In genomic region chr5:139449161-139449791, GRCm38 (mm10) we compare ENCODE assay signal across 9 mouse cellular contexts. TPM values are rescaled to one million over a fixed set of nuclear protein-coding genes. Genes with fewer than 3 reads are reported as not detected.
A peak's percentile ranks its signal among the peaks of the same experiment; 100 is the strongest.
DNase-seq lines count a peak whose midpoint lies in the region; ATAC-seq and TF ChIP-seq lines count a peak whose summit lies in the region.
"Had no signal": no experiment of that assay in that cellular context is flagged by ENCODE, and none has a peak within 500 bp of the region (broad histone marks: within the 10 kb centered on the region; RNA-seq: fewer than 3 reads in every experiment).

No protein-coding gene starts in this region.

- TF ChIP-seq EP300 in lung, postnatal 0 days (IDR thresholded peaks at IDR 0.05), result peak; percentile 58

- no peaks in the 10 kb centered on the region for H3K27me3 ChIP-seq in forebrain, embryonic 10.5 days (ENCODE audit: poor library complexity, severe bottlenecking)
- no peaks in the 10 kb centered on the region for H3K27me3 ChIP-seq in forebrain, embryonic 11.5 days (ENCODE audit: control insufficient read depth, insufficient read depth, low read length)
- no peaks in the 10 kb centered on the region for H3K27me3 ChIP-seq in hindbrain, embryonic 13.5 days
- H3K27me3 ChIP-seq in lung, postnatal 0 days (replicated peaks; ENCODE audit: insufficient read depth, low read length), result no peaks in the 10 kb centered on the region
- no peaks in the 10 kb centered on the region for H3K27me3 ChIP-seq in splenic B cell, adult 2 months (ENCODE audit: control insufficient read depth, insufficient read depth, low read length, poor library complexity, severe bottlenecking)
- H3K27me3 ChIP-seq: embryonic facial prominence, embryonic 12.5 days had no signal

- H3K36me3 ChIP-seq in forebrain, embryonic 10.5 days (replicated peaks), result peaks cover 25% of the 10 kb centered on the region
- H3K36me3 ChIP-seq in forebrain, embryonic 11.5 days (ENCODE audit: control insufficient read depth, insufficient read depth, low read length), result no peaks in the 10 kb centered on the region; the same call in 1 of the 2 replicates
- peaks cover 12% of the 10 kb centered on the region; the same call in 1 of the 2 replicates for H3K36me3 ChIP-seq in hindbrain, embryonic 13.5 days
- H3K36me3 ChIP-seq in lung, postnatal 0 days (ENCODE audit: insufficient read depth, low read length), result no peaks in the 10 kb centered on the region
- H3K36me3 ChIP-seq in splenic B cell, adult 2 months (ENCODE audit: control insufficient read depth, insufficient read depth, low read length, poor library complexity, severe bottlenecking), result no peaks in the 10 kb centered on the region

- H3K9ac ChIP-seq in forebrain, embryonic 11.5 days (ENCODE audit: low read length), result no peak overlapping the region
- H3K9ac ChIP-seq in hindbrain, embryonic 13.5 days, result peak overlapping the region; percentile 51
- H3K9ac ChIP-seq in lung, postnatal 0 days (replicated peaks; ENCODE audit: low read depth), result no peak overlapping the region
- H3K9ac ChIP-seq: embryonic facial prominence, embryonic 12.5 days had no signal

- H3K27ac ChIP-seq in forebrain, embryonic 10.5 days, result peak overlapping the region; percentile 40; the same call in 1 of the 2 replicates
- no peak overlapping the region for H3K27ac ChIP-seq in forebrain, embryonic 11.5 days (ENCODE audit: low read depth, low read length)
- peak overlapping the region; percentile 79 for H3K27ac ChIP-seq in hindbrain, embryonic 13.5 days
- H3K27ac ChIP-seq in lung, postnatal 0 days (ENCODE audit: low read length), result no peak overlapping the region

- H3K4me3 ChIP-seq in forebrain, embryonic 10.5 days, result no peak overlapping the region; the same call in 1 of the 2 replicates
- no peak overlapping the region for H3K4me3 ChIP-seq in forebrain, embryonic 11.5 days (ENCODE audit: low read depth, low read length)
- no peak overlapping the region for H3K4me3 ChIP-seq in hindbrain, embryonic 13.5 days
- H3K4me3 ChIP-seq in lung, postnatal 0 days (ENCODE audit: low read depth, low read length), result no peak overlapping the region
- H3K4me3 ChIP-seq: embryonic facial prominence, embryonic 12.5 days had no signal

- no peak for DNase-seq in forebrain, embryonic 10.5 days (ENCODE audit: extremely low spot score, low spot score)
- DNase-seq in forebrain, embryonic 11.5 days (ENCODE audit: low spot score), result no peak
- DNase-seq in c-Kit-positive CD71-negative TER-119-negative erythroid progenitor cells, embryonic 14.5 days (ENCODE audit: low read depth), result peak; percentile 28
- DNase-seq in lung, postnatal 0 days (ENCODE audit: low spot score), result peak; percentile 69
- peak; percentile 49 for DNase-seq in splenic B cell, adult 2 months (ENCODE audit: low read depth, low spot score)
- DNase-seq in gastrocnemius, adult 18-20 months (ENCODE audit: low spot score), result no peak

- peaks cover 15% of the 10 kb centered on the region for H3K4me1 ChIP-seq in forebrain, embryonic 10.5 days
- no peaks in the 10 kb centered on the region for H3K4me1 ChIP-seq in forebrain, embryonic 11.5 days (replicated peaks; ENCODE audit: control insufficient read depth, insufficient read depth, low read length)
- peaks cover 41% of the 10 kb centered on the region for H3K4me1 ChIP-seq in hindbrain, embryonic 13.5 days (replicated peaks)
- no peaks in the 10 kb centered on the region for H3K4me1 ChIP-seq in lung, postnatal 0 days (ENCODE audit: insufficient read depth, low read depth, low read length)

- no peak for TF ChIP-seq CTCF in lung, postnatal 0 days (IDR thresholded peaks at IDR 0.05)

- H3K4me2 ChIP-seq in forebrain, embryonic 11.5 days (ENCODE audit: low read depth, low read length, severe bottlenecking), result no peak overlapping the region
- no peak overlapping the region for H3K4me2 ChIP-seq in hindbrain, embryonic 13.5 days
- H3K4me2 ChIP-seq in lung, postnatal 0 days (replicated peaks; ENCODE audit: low read depth, low read length), result no peak overlapping the region
- H3K4me2 ChIP-seq: embryonic facial prominence, embryonic 12.5 days had no signal

- H3K9me3 ChIP-seq in forebrain, embryonic 10.5 days, result no peaks in the 10 kb centered on the region
- no peaks in the 10 kb centered on the region for H3K9me3 ChIP-seq in forebrain, embryonic 11.5 days (ENCODE audit: control insufficient read depth, low read length)
- no peaks in the 10 kb centered on the region for H3K9me3 ChIP-seq in hindbrain, embryonic 13.5 days
- no peaks in the 10 kb centered on the region for H3K9me3 ChIP-seq in lung, postnatal 0 days (ENCODE audit: low read length)
- H3K9me3 ChIP-seq: embryonic facial prominence, embryonic 12.5 days had no signal

- 83% methylated on average over 5 of the region's 5 CpGs for WGBS in forebrain, embryonic 10.5 days
- WGBS in forebrain, embryonic 11.5 days, result 80% methylated on average over 5 of the region's 5 CpGs
- WGBS in hindbrain, embryonic 13.5 days, result 28% methylated on average over 5 of the region's 5 CpGs
- WGBS in lung, postnatal 0 days, result 26% methylated on average over 5 of the region's 5 CpGs

- ATAC-seq in forebrain, embryonic 11.5 days (replicated peaks; ENCODE audit: low FRiP score), result no peak
- peak; percentile 66 for ATAC-seq in hindbrain, embryonic 13.5 days (ENCODE audit: low FRiP score)
- peak; percentile 78 for ATAC-seq in lung, postnatal 0 days
- no peak for ATAC-seq in activated CD4-positive, CD25-positive, alpha-beta regulatory T cell, adult 4 months

RNA-seq across cellular contexts. Expression of gene 3110082I17Rik, which starts 11.1 kb away (rescaled TPM):
- polyA plus RNA-seq in forebrain, embryonic 10.5 days (2016; fragmentation: Nextera tagmentation; extraction: Ambion mirVana), result 69.4 and 70.5 TPM in 2 replicates
- polyA plus RNA-seq in forebrain, embryonic 11.5 days (2014; fragmentation: Nextera tagmentation; extraction: Ambion mirVana), result 38.5 and 47.5 TPM in 2 replicates
- 16.2 and 16.9 TPM in 2 replicates for polyA plus RNA-seq in hindbrain, embryonic 13.5 days (2015; fragmentation: Nextera tagmentation; extraction: Ambion mirVana)
- 16.1 and 17.5 TPM in 2 replicates for polyA plus RNA-seq in lung, postnatal 0 days (2015; fragmentation: Nextera tagmentation; extraction: Ambion mirVana)
- 1 to 10 TPM; 7.1 to 7.5 TPM for polyA plus RNA-seq in activated CD4-positive, CD25-positive, alpha-beta regulatory T cell, adult 4 months (2017; shearing (Covaris generic))
- total RNA-seq in gastrocnemius, adult 18-20 months (2021), result 10 to 100 TPM in 1 of 2 experiments, 1 to 10 TPM in 1; 9.6 to 10.4 TPM

RNA-seq across cellular contexts. Expression of gene Gper1, which starts 26.3 kb away (rescaled TPM):
- 0.44 and 0.50 TPM in 2 replicates for polyA plus RNA-seq in forebrain, embryonic 10.5 days (2016; fragmentation: Nextera tagmentation; extraction: Ambion mirVana)
- 1.7 and 1.9 TPM in 2 replicates for polyA plus RNA-seq in forebrain, embryonic 11.5 days (2014; fragmentation: Nextera tagmentation; extraction: Ambion mirVana)
- 7.6 and 7.9 TPM in 2 replicates for polyA plus RNA-seq in hindbrain, embryonic 13.5 days (2015; fragmentation: Nextera tagmentation; extraction: Ambion mirVana)
- polyA plus RNA-seq in lung, postnatal 0 days (2015; fragmentation: Nextera tagmentation; extraction: Ambion mirVana), result 7.1 and 7.2 TPM in 2 replicates
- polyA plus RNA-seq in activated CD4-positive, CD25-positive, alpha-beta regulatory T cell, adult 4 months (2017; shearing (Covaris generic)), result not detected
- under 1 TPM; 0.59 to 0.82 TPM for total RNA-seq in gastrocnemius, adult 18-20 months (2021)

RNA-seq across cellular contexts. Expression of gene Zfand2a, which starts 35.1 kb away (rescaled TPM):
- polyA plus RNA-seq in forebrain, embryonic 10.5 days (2016; fragmentation: Nextera tagmentation; extraction: Ambion mirVana), result 9.6 and 10.2 TPM in 2 replicates
- polyA plus RNA-seq in forebrain, embryonic 11.5 days (2014; fragmentation: Nextera tagmentation; extraction: Ambion mirVana), result 6.4 and 7.9 TPM in 2 replicates
- polyA plus RNA-seq in hindbrain, embryonic 13.5 days (2015; fragmentation: Nextera tagmentation; extraction: Ambion mirVana), result 13.1 and 13.3 TPM in 2 replicates
- polyA plus RNA-seq in lung, postnatal 0 days (2015; fragmentation: Nextera tagmentation; extraction: Ambion mirVana), result 4.8 and 5.1 TPM in 2 replicates
- 1 to 10 TPM; 6.2 to 6.9 TPM for polyA plus RNA-seq in activated CD4-positive, CD25-positive, alpha-beta regulatory T cell, adult 4 months (2017; shearing (Covaris generic))
- 10 to 100 TPM in 1 of 2 experiments, 1 to 10 TPM in 1; 7.6 to 12.0 TPM for total RNA-seq in gastrocnemius, adult 18-20 months (2021)

RNA-seq across cellular contexts. Expression of gene C130050O18Rik, which starts 44.2 kb away (rescaled TPM):
- polyA plus RNA-seq in forebrain, embryonic 10.5 days (2016; fragmentation: Nextera tagmentation; extraction: Ambion mirVana), result 0.15 and 0.34 TPM in 2 replicates
- 0.17 and 0.23 TPM in 2 replicates for polyA plus RNA-seq in forebrain, embryonic 11.5 days (2014; fragmentation: Nextera tagmentation; extraction: Ambion mirVana)
- 0.13 and 0.22 TPM in 2 replicates for polyA plus RNA-seq in hindbrain, embryonic 13.5 days (2015; fragmentation: Nextera tagmentation; extraction: Ambion mirVana)
- 2.2 and 3.3 TPM in 2 replicates for polyA plus RNA-seq in lung, postnatal 0 days (2015; fragmentation: Nextera tagmentation; extraction: Ambion mirVana)
- polyA plus RNA-seq in activated CD4-positive, CD25-positive, alpha-beta regulatory T cell, adult 4 months (2017; shearing (Covaris generic)), result not detected
- under 1 TPM; 0.12 to 0.21 TPM for total RNA-seq in gastrocnemius, adult 18-20 months (2021)

Comparison
In these comparisons a context has a peak if more than half of its experiments do, and no peak if none do; other contexts are left out.
1. H3K27ac ChIP-seq: peak in forebrain, embryonic 10.5 days (single experiment) and hindbrain, embryonic 13.5 days (single experiment); none in forebrain, embryonic 11.5 days (single experiment) and lung, postnatal 0 days (single experiment).
2. DNase-seq: peak in c-Kit-positive CD71-negative TER-119-negative erythroid progenitor cells, embryonic 14.5 days (single experiment), lung, postnatal 0 days (single experiment) and splenic B cell, adult 2 months (single experiment); none in forebrain, embryonic 10.5 days (single experiment), forebrain, embryonic 11.5 days (single experiment) and gastrocnemius, adult 18-20 months (single experiment).
3. ATAC-seq: peak in hindbrain, embryonic 13.5 days (single experiment) and lung, postnatal 0 days (single experiment); none in forebrain, embryonic 11.5 days (single experiment) and activated CD4-positive, CD25-positive, alpha-beta regulatory T cell, adult 4 months (single experiment).